In the genomic region with DNA sequence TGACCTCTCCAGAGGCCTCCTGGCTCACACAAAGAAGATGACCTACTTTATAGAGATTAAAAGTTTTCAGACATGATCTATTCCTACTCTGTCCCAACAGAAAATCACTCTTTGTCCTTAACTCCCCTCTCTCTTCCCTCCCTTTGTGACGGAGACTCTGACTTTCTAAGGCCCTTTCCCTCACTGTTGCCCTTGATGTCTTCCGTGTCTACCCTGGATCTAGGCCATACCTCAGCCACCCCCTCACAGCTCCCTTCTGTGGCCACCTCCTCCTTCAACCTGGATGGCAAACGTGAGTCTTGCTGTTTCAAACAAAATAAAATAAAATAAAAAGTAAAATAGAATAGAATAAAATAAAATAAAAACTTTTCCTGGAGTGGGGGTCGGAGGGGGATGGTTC, we compare ENCODE assay signal across 22 mouse cellular contexts.
"Had no signal": no experiment of that assay in that cellular context is flagged by ENCODE, and none has a peak within 500 bp of the region (broad histone marks: within the 10 kb centered on the region; RNA-seq: fewer than 3 reads in every experiment).

No protein-coding gene starts in this region.

- DNase-seq: kidney, postnatal 10 days; kidney, postnatal 4 days; liver; lung, adult 18-20 months; lung, postnatal 10 days; lung, postnatal 36 days; retina, postnatal 1 day; right cerebral cortex, postnatal 25 days; spleen, adult 18-20 months; thymus, postnatal 25 days had no signal

- ATAC-seq: liver, embryonic 12.5 days; midbrain, embryonic 13.5 days; midbrain, embryonic 16.5 days had no signal

- H3K9ac ChIP-seq: limb, embryonic 13.5 days; liver, embryonic 12.5 days; liver, embryonic 15.5 days; lung, embryonic 15.5 days; midbrain, embryonic 13.5 days; neural tube, embryonic 13.5 days; stomach, embryonic 15.5 days had no signal

- H3K4me3 ChIP-seq: limb, embryonic 10.5 days; limb, embryonic 13.5 days; liver, embryonic 12.5 days; liver, embryonic 15.5 days; lung, embryonic 15.5 days; megakaryocyte, embryonic 14.5 days; midbrain, embryonic 10.5 days; midbrain, embryonic 13.5 days; myocyte; neural tube, embryonic 13.5 days; stomach, embryonic 15.5 days had no signal

- H3K4me2 ChIP-seq: limb, embryonic 13.5 days; liver, embryonic 12.5 days; liver, embryonic 15.5 days; lung, embryonic 15.5 days; midbrain, embryonic 13.5 days; neural tube, embryonic 13.5 days; stomach, embryonic 15.5 days had no signal

- H3K9me3 ChIP-seq: limb, embryonic 10.5 days; limb, embryonic 13.5 days; liver, embryonic 12.5 days; liver, embryonic 15.5 days; lung, embryonic 15.5 days; midbrain, embryonic 10.5 days; midbrain, embryonic 13.5 days; neural tube, embryonic 13.5 days; stomach, embryonic 15.5 days had no signal

- H3K27me3 ChIP-seq: limb, embryonic 13.5 days; liver, embryonic 12.5 days; liver, embryonic 15.5 days; lung, embryonic 15.5 days; megakaryocyte, embryonic 14.5 days; midbrain, embryonic 13.5 days; neural tube, embryonic 13.5 days; stomach, embryonic 15.5 days had no signal

- H3K27ac ChIP-seq: limb, embryonic 10.5 days; limb, embryonic 13.5 days; liver, embryonic 12.5 days; liver, embryonic 15.5 days; lung, embryonic 15.5 days; midbrain, embryonic 10.5 days; midbrain, embryonic 13.5 days; neural tube, embryonic 13.5 days; stomach, embryonic 15.5 days had no signal

- H3K36me3 ChIP-seq: liver, embryonic 12.5 days; liver, embryonic 15.5 days; midbrain, embryonic 10.5 days; midbrain, embryonic 13.5 days; neural tube, embryonic 13.5 days had no signal

- H3K4me1 ChIP-seq: liver, embryonic 12.5 days; liver, embryonic 15.5 days; megakaryocyte, embryonic 14.5 days; midbrain, embryonic 10.5 days; midbrain, embryonic 13.5 days had no signal
